Mouse (Mus musculus): ENCODE data around the gene Tbl2. TPM values are rescaled to one million over a fixed set of nuclear protein-coding genes. Genes with fewer than 3 reads are reported as not detected.

The Tbl2 gene
- total RNA-seq, 1 experiment: 49.6 TPM

DNA sequence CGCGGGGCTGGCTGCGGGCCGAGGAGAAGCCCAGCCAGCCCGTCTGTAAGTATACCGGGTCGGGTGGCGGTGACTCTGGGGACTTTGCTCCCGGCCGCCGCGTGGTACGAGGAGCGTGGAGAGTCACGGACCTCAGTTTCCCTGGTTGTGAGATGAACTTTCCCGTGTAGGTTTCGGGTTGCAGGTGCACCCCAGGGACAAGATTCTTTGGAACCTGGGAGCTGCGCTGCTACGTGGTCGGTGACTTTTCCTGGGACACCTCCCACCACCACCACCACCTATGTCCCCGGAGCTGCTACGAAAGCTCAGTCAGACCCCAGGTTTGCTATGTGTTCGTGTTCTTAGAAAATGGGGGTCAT, 342 bp downstream of the Tbl2 start:
- DNase-seq (ENCODE audit: low read depth, low spot score): no peak
- TF ChIP-seq HCFC1 (IDR thresholded peaks at IDR 0.05; ENCODE audit: borderline replicate concordance, insufficient read depth, low read length) (no peak), CHD2 (IDR thresholded peaks at IDR 0.05; ENCODE audit: low read depth, low read length) (no peak), ZC3H11A (IDR thresholded peaks at IDR 0.05; ENCODE audit: borderline replicate concordance, low read depth, low read length) (no peak), MAFK (IDR thresholded peaks at IDR 0.05; ENCODE audit: insufficient read depth, low read depth, low read length) (no peak), ZNF384 (IDR thresholded peaks at IDR 0.05; ENCODE audit: low read depth, low read length) (no peak)
- Histone ChIP-seq H3K27ac (ENCODE audit: insufficient read depth, low read depth, low read length, poor library complexity, severe bottlenecking) (no peak overlapping the region), H3K4me3 (ENCODE audit: insufficient read depth in 1 of 2, low read depth in 1 of 2, low read length in 2 of 2, poor library complexity in 1 of 2, severe bottlenecking in 1 of 2) (peak overlapping the region; percentile 93), H3K9ac (ENCODE audit: insufficient read depth, low read depth, low read length, poor library complexity, severe bottlenecking) (peak overlapping the region; percentile 87), H3K36me3 (ENCODE audit: control insufficient read depth, insufficient read depth, low read length, poor library complexity, severe bottlenecking) (peaks cover 17% of the 10 kb centered on the region), H3K9me3 (ENCODE audit: control insufficient read depth, insufficient read depth, low read depth, low read length) (no peaks in the 10 kb centered on the region), H3K4me1 (ENCODE audit: control insufficient read depth in 2 of 2, insufficient read depth in 2 of 2, low read length in 2 of 2, poor library complexity in 1 of 2) (peaks cover 0 to 2% of the 10 kb centered on the region in 2 experiments; a peak in 2 of 4 replicates)
- in situ Hi-C loops (cut with MboI; ENCODE audit: low sequenced_read_pairs in 2 of 2, unreplicated experiment in 2 of 2): no loop called here

DNA sequence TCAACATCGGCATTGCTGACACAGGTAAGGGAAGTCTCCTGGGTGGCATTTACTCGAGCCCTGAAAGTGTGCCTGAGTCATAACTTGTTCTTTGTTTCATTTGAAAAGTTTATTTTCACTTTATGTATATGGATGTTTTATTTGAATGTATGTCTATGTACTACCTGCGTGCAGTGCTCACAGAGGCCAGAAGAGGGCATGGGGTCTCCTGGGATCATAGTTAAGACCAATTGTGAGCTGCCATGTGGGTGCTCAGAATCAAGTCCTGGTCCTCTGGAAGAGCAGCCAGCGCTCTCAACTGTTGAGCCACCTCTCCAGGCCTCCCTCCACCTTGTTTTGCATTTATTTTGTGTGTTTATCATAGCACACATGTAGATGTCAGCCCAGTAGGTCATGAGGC, 7.0 kb downstream of the Tbl2 start:
- H3K36me3 ChIP-seq (ENCODE audit: control insufficient read depth, insufficient read depth, low read length, poor library complexity, severe bottlenecking): peaks cover 56% of the 10 kb centered on the region
- no peak overlapping the region for H3K4me3 ChIP-seq (ENCODE audit: insufficient read depth in 1 of 2, low read depth in 1 of 2, low read length in 2 of 2, poor library complexity in 1 of 2, severe bottlenecking in 1 of 2)
- H3K9me3 ChIP-seq (ENCODE audit: control insufficient read depth, insufficient read depth, low read depth, low read length): no peaks in the 10 kb centered on the region
- no peak overlapping the region; the same call in 1 of the 2 replicates for H3K27ac ChIP-seq (ENCODE audit: insufficient read depth, low read depth, low read length, poor library complexity, severe bottlenecking)
- TF ChIP-seq ZC3H11A (IDR thresholded peaks at IDR 0.05; ENCODE audit: borderline replicate concordance, low read depth, low read length) (no peak), HCFC1 (IDR thresholded peaks at IDR 0.05; ENCODE audit: borderline replicate concordance, insufficient read depth, low read length) (no peak), MAFK (IDR thresholded peaks at IDR 0.05; ENCODE audit: insufficient read depth, low read depth, low read length) (no peak), CHD2 (IDR thresholded peaks at IDR 0.05; ENCODE audit: low read depth, low read length) (no peak)
- in situ Hi-C loops (cut with MboI; ENCODE audit: low sequenced_read_pairs in 2 of 2, unreplicated experiment in 2 of 2): no loop called here
- no peak for DNase-seq (ENCODE audit: low read depth, low spot score)
- H3K9ac ChIP-seq (ENCODE audit: insufficient read depth, low read depth, low read length, poor library complexity, severe bottlenecking): no peak overlapping the region
- H3K4me1 ChIP-seq (ENCODE audit: control insufficient read depth in 2 of 2, insufficient read depth in 2 of 2, low read length in 2 of 2, poor library complexity in 1 of 2): no peaks in the 10 kb centered on the region; a peak in 1 of 4 replicates

DNA sequence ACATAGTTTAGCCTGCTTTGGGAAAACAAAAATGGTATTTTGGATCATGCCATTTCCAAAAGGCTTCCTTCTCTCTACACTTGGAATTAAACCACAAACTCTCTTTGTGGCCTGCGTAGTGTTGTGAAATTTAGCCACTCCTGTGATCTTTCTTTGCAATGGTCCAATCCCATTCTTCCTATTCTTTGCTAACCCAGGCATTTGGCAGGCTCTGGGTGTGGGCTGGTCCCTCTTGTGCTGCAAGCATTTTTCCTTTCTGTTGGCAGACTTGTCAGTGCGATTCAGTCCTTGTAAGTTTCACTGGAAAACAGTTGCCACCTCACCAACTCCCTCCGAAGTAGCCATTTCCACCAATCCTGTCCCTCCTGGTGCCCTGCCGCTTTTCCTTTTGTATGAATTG, 11.8 kb downstream of the Tbl2 start:
- no peak overlapping the region for H3K9ac ChIP-seq (ENCODE audit: insufficient read depth, low read depth, low read length, poor library complexity, severe bottlenecking)
- H3K36me3 ChIP-seq (ENCODE audit: control insufficient read depth, insufficient read depth, low read length, poor library complexity, severe bottlenecking): peaks cover 37% of the 10 kb centered on the region
- no peak overlapping the region for H3K27ac ChIP-seq (ENCODE audit: insufficient read depth, low read depth, low read length, poor library complexity, severe bottlenecking)
- TF ChIP-seq ZNF384 (IDR thresholded peaks at IDR 0.05; ENCODE audit: low read depth, low read length) (no peak), CHD2 (IDR thresholded peaks at IDR 0.05; ENCODE audit: low read depth, low read length) (no peak)
- no peaks in the 10 kb centered on the region for H3K4me1 ChIP-seq (ENCODE audit: control insufficient read depth in 2 of 2, insufficient read depth in 2 of 2, low read length in 2 of 2, poor library complexity in 1 of 2)
- no peaks in the 10 kb centered on the region for H3K9me3 ChIP-seq (ENCODE audit: control insufficient read depth, insufficient read depth, low read depth, low read length)
- in situ Hi-C loops (cut with MboI; ENCODE audit: low sequenced_read_pairs in 2 of 2, unreplicated experiment in 2 of 2): no loop called here
- no peak overlapping the region for H3K4me3 ChIP-seq (ENCODE audit: insufficient read depth in 1 of 2, low read depth in 1 of 2, low read length in 2 of 2, poor library complexity in 1 of 2, severe bottlenecking in 1 of 2)
- DNase-seq (ENCODE audit: low read depth, low spot score): no peak

DNA sequence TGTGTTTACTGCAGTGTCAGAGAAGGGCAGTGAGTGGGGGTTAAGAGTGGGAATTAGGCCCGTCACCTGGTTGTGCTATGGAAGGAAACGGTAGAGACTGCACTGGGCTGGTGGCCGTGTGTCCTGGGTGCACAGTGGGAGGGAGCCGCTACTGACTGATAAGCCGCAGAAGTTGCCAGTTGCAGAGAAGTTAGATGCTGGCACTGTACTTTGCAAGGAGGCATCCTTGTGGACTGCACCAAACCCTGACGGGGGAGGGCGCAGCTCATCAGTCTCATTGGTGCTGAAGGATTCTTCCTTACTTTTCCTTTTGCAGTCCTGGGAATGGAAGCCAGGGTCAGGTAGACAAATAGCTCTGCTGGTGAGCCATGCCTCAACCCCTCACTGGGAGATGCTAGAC, 12.2 kb downstream of the Tbl2 start:
- Histone ChIP-seq H3K9ac (ENCODE audit: insufficient read depth, low read depth, low read length, poor library complexity, severe bottlenecking) (no peak overlapping the region), H3K36me3 (ENCODE audit: control insufficient read depth, insufficient read depth, low read length, poor library complexity, severe bottlenecking) (peaks cover 33% of the 10 kb centered on the region), H3K4me3 (ENCODE audit: insufficient read depth in 1 of 2, low read depth in 1 of 2, low read length in 2 of 2, poor library complexity in 1 of 2, severe bottlenecking in 1 of 2) (no peak overlapping the region), H3K9me3 (ENCODE audit: control insufficient read depth, insufficient read depth, low read depth, low read length) (no peaks in the 10 kb centered on the region), H3K4me1 (ENCODE audit: control insufficient read depth in 2 of 2, insufficient read depth in 2 of 2, low read length in 2 of 2, poor library complexity in 1 of 2) (no peaks in the 10 kb centered on the region; a peak in 1 of 4 replicates), H3K27ac (ENCODE audit: insufficient read depth, low read depth, low read length, poor library complexity, severe bottlenecking) (no peak overlapping the region)
- DNase-seq (ENCODE audit: low read depth, low spot score): no peak
- TF ChIP-seq HCFC1 (IDR thresholded peaks at IDR 0.05; ENCODE audit: borderline replicate concordance, insufficient read depth, low read length) (no peak), CHD2 (IDR thresholded peaks at IDR 0.05; ENCODE audit: low read depth, low read length) (no peak), ZC3H11A (IDR thresholded peaks at IDR 0.05; ENCODE audit: borderline replicate concordance, low read depth, low read length) (no peak), ZNF384 (IDR thresholded peaks at IDR 0.05; ENCODE audit: low read depth, low read length) (no peak), MAFK (IDR thresholded peaks at IDR 0.05; ENCODE audit: insufficient read depth, low read depth, low read length) (no peak)
- in situ Hi-C loops (cut with MboI; ENCODE audit: low sequenced_read_pairs in 2 of 2, unreplicated experiment in 2 of 2): no loop called here

DNA sequence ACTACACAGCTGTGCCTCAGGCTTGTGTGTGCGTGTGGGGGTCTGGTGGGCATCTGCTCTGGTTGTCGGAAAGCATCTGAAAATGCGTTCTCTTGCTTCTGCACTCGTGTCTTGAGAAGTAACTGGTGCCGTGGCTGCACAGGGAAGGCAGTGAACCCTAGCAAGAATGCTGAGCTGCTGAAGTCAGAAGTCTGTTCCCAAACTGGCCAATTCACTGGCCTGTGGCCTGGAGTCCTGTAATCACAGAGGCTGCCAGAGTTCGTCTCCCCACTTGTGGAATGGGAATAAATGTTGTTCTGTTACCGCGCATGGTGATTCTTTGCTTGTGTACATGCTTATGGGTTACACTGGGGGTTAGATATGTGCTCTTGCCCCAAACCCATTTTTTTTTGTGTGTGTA, 12.9 kb downstream of the Tbl2 start:
- H3K4me3 ChIP-seq (ENCODE audit: insufficient read depth in 1 of 2, low read depth in 1 of 2, low read length in 2 of 2, poor library complexity in 1 of 2, severe bottlenecking in 1 of 2): no peak overlapping the region
- H3K27ac ChIP-seq (ENCODE audit: insufficient read depth, low read depth, low read length, poor library complexity, severe bottlenecking): no peak overlapping the region
- in situ Hi-C loops (cut with MboI; ENCODE audit: low sequenced_read_pairs in 2 of 2, unreplicated experiment in 2 of 2): no loop called here
- H3K9me3 ChIP-seq (ENCODE audit: control insufficient read depth, insufficient read depth, low read depth, low read length): no peaks in the 10 kb centered on the region
- peaks cover 29% of the 10 kb centered on the region for H3K36me3 ChIP-seq (ENCODE audit: control insufficient read depth, insufficient read depth, low read length, poor library complexity, severe bottlenecking)
- H3K9ac ChIP-seq (ENCODE audit: insufficient read depth, low read depth, low read length, poor library complexity, severe bottlenecking): no peak overlapping the region
- no peak for DNase-seq (ENCODE audit: low read depth, low spot score)
- H3K4me1 ChIP-seq (ENCODE audit: control insufficient read depth in 2 of 2, insufficient read depth in 2 of 2, low read length in 2 of 2, poor library complexity in 1 of 2): peaks cover 0 to 2% of the 10 kb centered on the region in 2 experiments; a peak in 1 of 4 replicates
- TF ChIP-seq CHD2 (IDR thresholded peaks at IDR 0.05; ENCODE audit: low read depth, low read length) (no peak), MAFK (IDR thresholded peaks at IDR 0.05; ENCODE audit: insufficient read depth, low read depth, low read length) (no peak), ZNF384 (IDR thresholded peaks at IDR 0.05; ENCODE audit: low read depth, low read length) (no peak), ZC3H11A (IDR thresholded peaks at IDR 0.05; ENCODE audit: borderline replicate concordance, low read depth, low read length) (no peak), HCFC1 (IDR thresholded peaks at IDR 0.05; ENCODE audit: borderline replicate concordance, insufficient read depth, low read length) (no peak)

Measured in ES-E14 (cell line).